In genomic region chr2:95637533-95637932, GRCm38 (mm10) we compare ENCODE assay signal across 14 mouse cellular contexts.
"Had no signal": no experiment of that assay in that cellular context is flagged by ENCODE, and none has a peak within 500 bp of the region (broad histone marks: within the 10 kb centered on the region; RNA-seq: fewer than 3 reads in every experiment).

No protein-coding gene starts in this region.

- H3K4me3 ChIP-seq: kidney, embryonic 15.5 days; limb, embryonic 12.5 days; limb, embryonic 15.5 days; midbrain, embryonic 12.5 days; midbrain, embryonic 15.5 days; myocyte had no signal

- DNase-seq: kidney, adult 8-10 months; kidney, postnatal 10 days; kidney, postnatal 4 days; left cerebral cortex, postnatal 4 days; liver, postnatal 0 days; lung, embryonic 14.5 days; thymus, adult 18-20 months; thymus, postnatal 4 days had no signal

- H3K27me3 ChIP-seq: kidney, embryonic 15.5 days; limb, embryonic 12.5 days; limb, embryonic 15.5 days; midbrain, embryonic 12.5 days; midbrain, embryonic 15.5 days had no signal

- H3K36me3 ChIP-seq: kidney, embryonic 15.5 days; limb, embryonic 12.5 days; limb, embryonic 15.5 days; midbrain, embryonic 12.5 days; midbrain, embryonic 15.5 days had no signal
